15 mouse cellular contexts compared by ENCODE assay signal in genomic region chr11:118508341-118508740, GRCm38 (mm10). TPM values are rescaled to one million over a fixed set of nuclear protein-coding genes. Genes with fewer than 3 reads are reported as not detected.
A peak's percentile ranks its signal among the peaks of the same experiment; 100 is the strongest.
DNase-seq lines count a peak whose midpoint lies in the region; ATAC-seq and TF ChIP-seq lines count a peak whose summit lies in the region.
"Had no signal": no experiment of that assay in that cellular context is flagged by ENCODE, and none has a peak within 500 bp of the region (broad histone marks: within the 10 kb centered on the region; RNA-seq: fewer than 3 reads in every experiment).

No protein-coding gene starts in this region.

- no peaks in the 10 kb centered on the region for H3K36me3 ChIP-seq in kidney, embryonic 16.5 days (ENCODE audit: insufficient read depth, low read length)
- no peaks in the 10 kb centered on the region for H3K36me3 ChIP-seq in kidney, embryonic 15.5 days
- H3K36me3 ChIP-seq in midbrain, embryonic 12.5 days = no peaks in the 10 kb centered on the region
- no peaks in the 10 kb centered on the region for H3K36me3 ChIP-seq in midbrain, postnatal 0 days (ENCODE audit: insufficient read depth, low read length)
- no peaks in the 10 kb centered on the region for H3K36me3 ChIP-seq in hindbrain, embryonic 16.5 days (ENCODE audit: control insufficient read depth, insufficient read depth, low read length)
- H3K36me3 ChIP-seq: embryonic facial prominence, embryonic 12.5 days; forebrain, embryonic 12.5 days; heart, embryonic 13.5 days; limb, embryonic 15.5 days had no signal

- 36% methylated on average over 7 of the region's 7 CpGs for WGBS in cerebellum, adult 2 months
- WGBS in kidney, embryonic 16.5 days = 72% methylated on average over 7 of the region's 7 CpGs
- WGBS in kidney, embryonic 15.5 days = 70% methylated on average over 7 of the region's 7 CpGs
- 71% methylated on average over 7 of the region's 7 CpGs for WGBS in midbrain, embryonic 12.5 days
- 77% methylated on average over 7 of the region's 7 CpGs for WGBS in midbrain, postnatal 0 days
- 76% methylated on average over 7 of the region's 7 CpGs for WGBS in hindbrain, embryonic 16.5 days

- 0 out of 2 replicates have a peak overlapping the region, but pooled peaks have one; percentile 44 for H3K9ac ChIP-seq in kidney, embryonic 16.5 days (replicated peaks; ENCODE audit: low read length)
- H3K9ac ChIP-seq in kidney, embryonic 15.5 days = no peak overlapping the region
- H3K9ac ChIP-seq in midbrain, embryonic 12.5 days (replicated peaks) = 0 out of 2 replicates have a peak overlapping the region, but pooled peaks have one; percentile 11
- no peak overlapping the region for H3K9ac ChIP-seq in midbrain, postnatal 0 days (replicated peaks; ENCODE audit: low read length, poor library complexity, severe bottlenecking)
- no peak overlapping the region for H3K9ac ChIP-seq in hindbrain, embryonic 16.5 days (ENCODE audit: low read depth, low read length)
- H3K9ac ChIP-seq: embryonic facial prominence, embryonic 12.5 days; forebrain, embryonic 12.5 days; heart, embryonic 13.5 days; limb, embryonic 15.5 days; liver, embryonic 14.5 days; lung, embryonic 14.5 days had no signal

- no peak for ATAC-seq in kidney, embryonic 16.5 days (ENCODE audit: low FRiP score, low TSS enrichment)
- ATAC-seq in kidney, embryonic 15.5 days (replicated peaks; ENCODE audit: low FRiP score) = no peak
- no peak for ATAC-seq in midbrain, embryonic 12.5 days (ENCODE audit: low FRiP score, low read depth)
- no peak for ATAC-seq in midbrain, postnatal 0 days (ENCODE audit: low FRiP score)
- no peak for ATAC-seq in hindbrain, embryonic 16.5 days

- no peaks in the 10 kb centered on the region for H3K27me3 ChIP-seq in cerebellum, adult 2 months (ENCODE audit: control insufficient read depth, insufficient read depth, low read length)
- peaks cover 25% of the 10 kb centered on the region for H3K27me3 ChIP-seq in kidney, embryonic 16.5 days (ENCODE audit: insufficient read depth, low read length)
- peaks cover 57% of the 10 kb centered on the region for H3K27me3 ChIP-seq in kidney, embryonic 15.5 days
- H3K27me3 ChIP-seq in midbrain, embryonic 12.5 days = peaks cover 37% of the 10 kb centered on the region
- no peaks in the 10 kb centered on the region; the same call in 1 of the 2 replicates for H3K27me3 ChIP-seq in midbrain, postnatal 0 days (ENCODE audit: insufficient read depth, low read length)
- no peaks in the 10 kb centered on the region for H3K27me3 ChIP-seq in hindbrain, embryonic 16.5 days (replicated peaks; ENCODE audit: control insufficient read depth, insufficient read depth, low read length)

- H3K27ac ChIP-seq in cerebellum, adult 2 months (ENCODE audit: insufficient read depth, low read length) = no peak overlapping the region
- H3K27ac ChIP-seq in kidney, embryonic 16.5 days (ENCODE audit: low read length) = no peak overlapping the region
- H3K27ac ChIP-seq in kidney, embryonic 15.5 days = no peak overlapping the region
- H3K27ac ChIP-seq in midbrain, embryonic 12.5 days (replicated peaks) = no peak overlapping the region
- H3K27ac ChIP-seq in midbrain, postnatal 0 days (ENCODE audit: low read depth, low read length) = no peak overlapping the region
- H3K27ac ChIP-seq in hindbrain, embryonic 16.5 days (ENCODE audit: low read depth, low read length) = peak overlapping the region; percentile 20; the same call in 1 of the 2 replicates
- H3K27ac ChIP-seq: embryonic facial prominence, embryonic 12.5 days; forebrain, embryonic 12.5 days; heart, adult 2 months; heart, embryonic 13.5 days; limb, embryonic 15.5 days; liver, embryonic 14.5 days; stomach, postnatal 0 days had no signal

- DNase-seq in cerebellum, postnatal 10 days = peak; percentile 67 to 71
- no peak for DNase-seq in cerebellum, adult 2 months
- no peak for DNase-seq in midbrain, postnatal 0 days (ENCODE audit: low spot score)

- no peak overlapping the region for H3K4me3 ChIP-seq in cerebellum, adult 2 months (replicated peaks; ENCODE audit: insufficient read depth, low read depth, low read length)
- no peak overlapping the region for H3K4me3 ChIP-seq in kidney, embryonic 16.5 days (ENCODE audit: low read length)
- no peak overlapping the region for H3K4me3 ChIP-seq in kidney, embryonic 15.5 days (replicated peaks)
- no peak overlapping the region for H3K4me3 ChIP-seq in midbrain, embryonic 12.5 days
- H3K4me3 ChIP-seq in midbrain, postnatal 0 days (ENCODE audit: low read depth, low read length) = no peak overlapping the region
- H3K4me3 ChIP-seq in hindbrain, embryonic 16.5 days (ENCODE audit: low read length) = no peak overlapping the region
- H3K4me3 ChIP-seq: embryonic facial prominence, embryonic 12.5 days; forebrain, embryonic 12.5 days; heart, adult 2 months; heart, embryonic 13.5 days; limb, embryonic 15.5 days had no signal

- peaks cover 72% of the 10 kb centered on the region for H3K4me1 ChIP-seq in cerebellum, adult 2 months (ENCODE audit: control insufficient read depth, insufficient read depth, low read length)
- H3K4me1 ChIP-seq in kidney, embryonic 16.5 days (ENCODE audit: insufficient read depth, low read length) = peaks cover 20% of the 10 kb centered on the region
- peaks cover 24% of the 10 kb centered on the region for H3K4me1 ChIP-seq in kidney, embryonic 15.5 days
- peaks cover 22% of the 10 kb centered on the region for H3K4me1 ChIP-seq in midbrain, embryonic 12.5 days
- no peaks in the 10 kb centered on the region; the same call in 1 of the 2 replicates for H3K4me1 ChIP-seq in midbrain, postnatal 0 days (ENCODE audit: insufficient read depth, low read length)
- peaks cover 19% of the 10 kb centered on the region for H3K4me1 ChIP-seq in hindbrain, embryonic 16.5 days (ENCODE audit: control insufficient read depth, insufficient read depth, low read depth, low read length)

- no peaks in the 10 kb centered on the region for H3K9me3 ChIP-seq in kidney, embryonic 16.5 days (ENCODE audit: low read length)
- no peaks in the 10 kb centered on the region for H3K9me3 ChIP-seq in kidney, embryonic 15.5 days (replicated peaks)
- no peaks in the 10 kb centered on the region for H3K9me3 ChIP-seq in midbrain, embryonic 12.5 days
- no peaks in the 10 kb centered on the region for H3K9me3 ChIP-seq in midbrain, postnatal 0 days (ENCODE audit: low read length)
- no peaks in the 10 kb centered on the region for H3K9me3 ChIP-seq in hindbrain, embryonic 16.5 days (ENCODE audit: control insufficient read depth, low read length)
- H3K9me3 ChIP-seq: embryonic facial prominence, embryonic 12.5 days; forebrain, embryonic 12.5 days; heart, embryonic 13.5 days; limb, embryonic 15.5 days had no signal

- no peak for TF ChIP-seq CTCF in cerebellum, adult 2 months (IDR thresholded peaks at IDR 0.05; ENCODE audit: borderline replicate concordance, insufficient read depth, low read depth, low read length)
- TF ChIP-seq CTCF in midbrain, postnatal 0 days (IDR thresholded peaks at IDR 0.05) = no peak

- no peak overlapping the region for H3K4me2 ChIP-seq in kidney, embryonic 16.5 days (replicated peaks; ENCODE audit: low read depth, low read length)
- H3K4me2 ChIP-seq in kidney, embryonic 15.5 days = no peak overlapping the region
- H3K4me2 ChIP-seq in midbrain, embryonic 12.5 days (replicated peaks) = no peak overlapping the region
- no peak overlapping the region for H3K4me2 ChIP-seq in midbrain, postnatal 0 days (ENCODE audit: low read depth, low read length, poor library complexity, severe bottlenecking)
- H3K4me2 ChIP-seq in hindbrain, embryonic 16.5 days (ENCODE audit: low read length) = no peak overlapping the region
- H3K4me2 ChIP-seq: embryonic facial prominence, embryonic 12.5 days; forebrain, embryonic 12.5 days; heart, embryonic 13.5 days; limb, embryonic 15.5 days; lung, embryonic 14.5 days had no signal

- TF ChIP-seq POLR2A in cerebellum, adult 2 months (IDR thresholded peaks at IDR 0.05; ENCODE audit: borderline replicate concordance, insufficient read depth, low read length) = no peak

RNA-seq across cellular contexts. Expression of gene Engase, which starts 31.7 kb away (rescaled TPM):
- 8.3 and 9.3 TPM in 2 replicates for polyA plus RNA-seq in cerebellum, adult 2 months (2012; rRNA removed)
- polyA plus RNA-seq in kidney, embryonic 16.5 days (2015; fragmentation: Nextera tagmentation; extraction: Ambion mirVana) = 6.1 and 7.5 TPM in 2 replicates
- polyA plus RNA-seq in kidney, embryonic 15.5 days (2015; fragmentation: Nextera tagmentation; extraction: Ambion mirVana) = 5.4 and 8.7 TPM in 2 replicates
- polyA plus RNA-seq in midbrain, embryonic 12.5 days (2016; fragmentation: Nextera tagmentation; extraction: Ambion mirVana) = 6.9 and 7.3 TPM in 2 replicates
- total RNA-seq in midbrain, postnatal 0 days (2014; rRNA removed) = 8.7 and 13.6 TPM in 2 replicates
- 5.1 and 5.3 TPM in 2 replicates for polyA plus RNA-seq in midbrain, postnatal 0 days (2015; fragmentation: Nextera tagmentation; extraction: Ambion mirVana)
- 6.5 and 8.7 TPM in 2 replicates for polyA plus RNA-seq in hindbrain, embryonic 16.5 days (2015; fragmentation: Nextera tagmentation; extraction: Ambion mirVana)

Comparison
In these comparisons a context has a peak if more than half of its experiments do, and no peak if none do; other contexts are left out.
1. DNase-seq: peak in cerebellum, postnatal 10 days (2 of 2); none in cerebellum, adult 2 months (0 of 2) and midbrain, postnatal 0 days (single experiment).
2. H3K9ac ChIP-seq: peak in kidney, embryonic 16.5 days (single experiment) and midbrain, embryonic 12.5 days (single experiment); none in kidney, embryonic 15.5 days (single experiment), midbrain, postnatal 0 days (single experiment) and hindbrain, embryonic 16.5 days (single experiment).